Mouse (Mus musculus) hindbrain, postnatal 0 days (tissue): Measurements from ENCODE around the gene Gm17555. TPM values are rescaled to one million over a fixed set of nuclear protein-coding genes. Genes with fewer than 3 reads are reported as not detected.
A peak's percentile ranks its signal among the peaks of the same experiment; 100 is the strongest.
"Not testable (repeated sequence)": the region's sequence is repeated elsewhere in the genome, so short reads cannot be mapped to it uniquely, and the experiment has no call there.

ENCODE experiments used
- ATAC-seq: fragments of 200-750 bp; cut with Nextera tagmentation; 2 replicates; pipeline ENCODE4 v1.8.0; 2017; ENCODE audit warnings: mild to moderate bottlenecking, moderate TSS enrichment, moderate library complexity
- DNase-seq: peaks from one replicate; pipeline ENCODE4 v3.0.0-alpha.2; 2015; ENCODE audit warnings: low spot score
- H3K27ac ChIP-seq: fragments of 300-500 bp; sonication (generic); 2 replicates; pipeline ENCODE4 v1.5.1; 2014; ENCODE audit warnings: mild to moderate bottlenecking
- H3K27me3 ChIP-seq: fragments of 300-500 bp; sonication (generic); 2 replicates; pipeline ENCODE4 v1.6.1; 2014; ENCODE audit warnings: low read length, mixed read lengths; ENCODE audit not compliant: insufficient read depth
- H3K36me3 ChIP-seq: fragments of 300-500 bp; sonication (generic); 2 replicates; pipeline ENCODE4 v1.6.1; 2014; ENCODE audit warnings: low read length, mixed read lengths; ENCODE audit not compliant: insufficient read depth
- H3K4me1 ChIP-seq: fragments of 300-500 bp; sonication (generic); 2 replicates; pipeline ENCODE4 v1.6.1; 2014; ENCODE audit warnings: antibody characterized with exemption, low read length, mixed read lengths; ENCODE audit not compliant: insufficient read depth
- H3K4me2 ChIP-seq: fragments of 300-500 bp; sonication (generic); 2 replicates; pipeline ENCODE4 v1.6.1; 2014; ENCODE audit warnings: low read depth, mild to moderate bottlenecking, low read length, moderate library complexity, mixed read lengths
- H3K4me3 ChIP-seq: fragments of 300-500 bp; sonication (generic); 2 replicates; pipeline ENCODE4 v1.5.1; 2014; ENCODE audit warnings: low read length
- H3K9ac ChIP-seq: fragments of 300-500 bp; sonication (generic); replicated peaks from 2 replicates; pipeline ENCODE4 v1.6.1; 2014; ENCODE audit warnings: mild to moderate bottlenecking, low read length, moderate library complexity, mixed read lengths
- H3K9me3 ChIP-seq: fragments of 300-500 bp; sonication (generic); 2 replicates; pipeline ENCODE4 v1.6.1; 2016; ENCODE audit warnings: low read length, mixed read lengths
- CTCF ChIP-seq: IDR thresholded peaks from 2 replicates; pipeline ENCODE4 v1.5.1; 2016; ENCODE audit warnings: antibody characterized with exemption, control low read depth, low read depth
- WGBS: fragments of 180-500 bp; shearing (Covaris S2); extraction: QIAGEN DNeasy Blood & Tissue Kit; methylation state at CpG from one replicate; pipeline ENCODE4 v1.1.7; 2014; 5-methylcytosine and 5-hydroxymethylcytosine counted together
- polyA plus RNA-seq: library from polyadenylated mRNA; unstranded; fragments of >200 nt; fragmentation: Nextera tagmentation; extraction: Ambion mirVana; gene quantifications from 2 replicates; pipeline ENCODE4 v1.2.1, GENCODE M21; 2015
- total RNA-seq: library from RNA; depleted of rRNA; stranded (reverse); fragments of >200 nt; gene quantifications from 2 replicates; pipeline ENCODE4 v1.2.3, GENCODE M21; 2014; rRNA removed

Gm17555 gene
- total RNA-seq (not detected in 2 replicates), polyA plus RNA-seq (not detected in 2 replicates)

- H3K27me3 ChIP-seq, H3K4me3 ChIP-seq, H3K27ac ChIP-seq, H3K4me2 ChIP-seq, H3K9me3 ChIP-seq, H3K36me3 ChIP-seq, H3K4me1 ChIP-seq, H3K9ac ChIP-seq, DNase-seq, ATAC-seq: not testable (repeated sequence)
- 92% methylated on average over 3 of the region's 3 CpGs for WGBS
Measured at GRCm38 (mm10) chr2:126214800-126215199, at the start of gene Gm17555. Gm17555 (plus strand) TSS chr2:126215100.

DNA sequence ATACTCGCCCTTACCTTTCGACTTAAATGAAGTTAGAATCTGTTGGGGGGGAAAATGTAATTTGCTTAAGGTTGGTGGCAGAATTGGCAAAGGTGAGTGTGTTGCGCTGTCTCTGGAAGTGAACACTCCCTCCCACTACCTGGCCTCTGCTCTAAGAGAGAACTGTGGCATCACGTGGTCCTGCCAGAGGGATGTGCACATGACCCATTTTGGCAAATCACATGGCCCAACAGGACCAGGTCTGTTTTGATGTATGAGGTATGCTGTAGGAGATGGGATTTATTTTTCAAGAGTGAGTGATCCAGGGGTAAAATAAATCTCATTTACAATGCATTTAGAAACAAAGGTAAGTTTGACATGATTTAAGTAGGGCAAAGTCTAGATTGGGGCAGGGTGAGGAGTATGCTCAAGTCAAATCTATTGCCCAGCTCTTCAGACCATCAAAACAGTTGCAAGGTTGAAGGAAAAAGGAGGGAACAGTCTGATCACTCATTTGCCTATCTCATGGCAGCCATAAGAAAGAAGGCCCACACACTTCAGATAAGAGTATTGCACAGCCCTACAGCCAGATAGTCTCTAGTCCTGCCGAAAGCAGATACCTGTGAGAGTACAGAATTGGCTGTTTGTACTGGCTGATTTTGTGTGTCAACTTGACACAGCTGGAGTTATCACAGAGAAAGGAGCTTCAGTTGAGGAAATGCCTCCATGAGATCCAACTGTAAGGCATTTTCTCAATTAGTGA is 49.5 kb upstream of the Gm17555 start:
- Histone ChIP-seq H3K9me3 (no peaks in the 10 kb centered on the region), H3K27ac (no peak overlapping the region), H3K36me3 (peaks cover 14% of the 10 kb centered on the region; the same call in 1 of the 2 replicates), H3K9ac (no peak overlapping the region), H3K4me2 (no peak overlapping the region), H3K4me3 (no peak overlapping the region), H3K4me1 (no peaks in the 10 kb centered on the region), H3K27me3 (no peaks in the 10 kb centered on the region)
- no peak for TF ChIP-seq CTCF
- no peak for ATAC-seq
- DNase-seq, result no peak
- 91% methylated on average over 5 of the region's 5 CpGs for WGBS

- Histone ChIP-seq H3K4me3 (no peak overlapping the region), H3K36me3 (peaks cover 12% of the 10 kb centered on the region; the same call in 1 of the 2 replicates), H3K9ac (no peak overlapping the region), H3K9me3 (no peaks in the 10 kb centered on the region), H3K27me3 (no peaks in the 10 kb centered on the region), H3K27ac (no peak overlapping the region), H3K4me1 (no peaks in the 10 kb centered on the region), H3K4me2 (no peak overlapping the region)
- no peak for DNase-seq
- no peak for TF ChIP-seq CTCF
- no peak for ATAC-seq
Measured at GRCm38 (mm10) chr2:126166335-126166734, 48.6 kb upstream of the Gm17555 start.

DNA sequence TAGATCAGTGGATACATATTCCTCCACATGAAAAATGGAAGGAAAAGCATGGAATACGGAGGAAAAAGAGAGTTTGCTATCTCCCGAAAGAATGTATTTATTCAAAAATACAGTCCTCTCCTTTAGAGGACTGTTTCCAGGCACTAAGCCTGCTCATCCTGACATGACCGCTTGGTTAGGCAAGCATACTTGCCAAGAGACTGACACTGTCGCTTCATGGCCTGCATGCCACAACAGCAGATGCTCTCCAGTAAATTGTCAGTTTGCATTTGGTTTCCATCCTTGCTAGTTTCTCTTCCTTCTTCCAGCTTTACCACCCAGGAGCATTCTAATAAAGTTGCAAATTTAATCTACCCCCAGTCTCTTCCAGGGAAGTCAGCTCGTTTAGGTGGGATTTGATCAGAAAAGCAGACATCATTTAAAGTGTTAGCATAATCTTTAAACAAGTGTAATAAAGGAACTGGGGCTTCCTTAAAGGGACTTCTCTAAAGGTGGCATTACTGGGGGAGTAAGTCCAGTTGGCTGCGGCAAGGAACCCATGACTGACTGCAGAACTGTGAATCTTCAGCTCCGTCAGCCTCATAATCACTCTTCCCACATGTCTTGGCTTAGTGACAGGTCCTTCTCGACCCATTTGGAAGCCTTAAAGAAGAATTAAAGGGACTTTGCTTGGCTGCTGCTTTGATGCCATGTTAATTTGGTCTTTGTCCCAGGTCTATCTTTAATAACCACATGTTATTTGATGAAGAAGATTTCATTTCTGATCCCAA is 47.9 kb upstream of the Gm17555 start:
- H3K9ac ChIP-seq, result no peak overlapping the region
- no peaks in the 10 kb centered on the region for H3K9me3 ChIP-seq
- no peaks in the 10 kb centered on the region for H3K4me1 ChIP-seq
- no peak for TF ChIP-seq CTCF
- H3K27me3 ChIP-seq, result no peaks in the 10 kb centered on the region
- no peak overlapping the region for H3K27ac ChIP-seq
- peaks cover 6% of the 10 kb centered on the region; the same call in 1 of the 2 replicates for H3K36me3 ChIP-seq
- ATAC-seq, result no peak
- 76% methylated on average over 8 of the region's 8 CpGs for WGBS
- H3K4me3 ChIP-seq, result no peak overlapping the region
- DNase-seq, result peak; percentile 15
- no peak overlapping the region for H3K4me2 ChIP-seq

GRCm38 (mm10) chr2:126171427-126171826 is 43.5 kb upstream of the Gm17555 start:
- no peak for TF ChIP-seq CTCF
- H3K4me3 ChIP-seq, result no peak overlapping the region
- H3K36me3 ChIP-seq, result no peaks in the 10 kb centered on the region
- DNase-seq, result no peak
- ATAC-seq, result no peak
- no peak overlapping the region for H3K27ac ChIP-seq
- WGBS, result 91% methylated on average over 1 of the region's 1 CpGs
- H3K4me1 ChIP-seq, result no peaks in the 10 kb centered on the region
- no peak overlapping the region for H3K9ac ChIP-seq
- H3K9me3 ChIP-seq, result no peaks in the 10 kb centered on the region
- no peaks in the 10 kb centered on the region for H3K27me3 ChIP-seq
- no peak overlapping the region for H3K4me2 ChIP-seq

- Histone ChIP-seq H3K27me3 (no peaks in the 10 kb centered on the region), H3K4me2 (no peak overlapping the region), H3K9ac (no peak overlapping the region), H3K4me1 (no peaks in the 10 kb centered on the region), H3K4me3 (no peak overlapping the region), H3K9me3 (no peaks in the 10 kb centered on the region), H3K27ac (no peak overlapping the region), H3K36me3 (no peaks in the 10 kb centered on the region)
- no peak for ATAC-seq
- no peak for TF ChIP-seq CTCF
- DNase-seq, result no peak
- 69% methylated on average over 4 of the region's 4 CpGs for WGBS
Measured at GRCm38 (mm10) chr2:126191306-126191705, 23.6 kb upstream of the Gm17555 start.

DNA sequence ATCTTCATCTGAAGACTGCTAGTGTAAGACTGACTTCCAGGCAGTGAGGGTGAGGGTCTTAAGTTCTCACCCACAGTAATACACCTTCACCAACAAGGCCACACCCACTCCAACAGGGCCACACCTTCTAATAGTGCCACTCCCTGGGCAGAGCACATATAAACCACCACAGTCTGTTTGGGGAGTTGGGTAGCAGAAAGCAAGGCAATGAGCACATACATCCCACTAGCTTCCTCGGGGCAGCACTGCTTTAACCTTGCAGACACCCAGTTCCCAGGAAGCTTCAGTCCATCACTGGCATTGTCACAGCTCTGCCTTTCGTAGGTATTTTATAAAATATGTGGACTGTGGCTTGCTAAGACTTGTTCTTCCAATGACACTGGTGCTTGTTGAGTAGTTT is 22.8 kb upstream of the Gm17555 start:
- H3K4me2 ChIP-seq, result no peak overlapping the region
- no peak overlapping the region for H3K4me3 ChIP-seq
- ATAC-seq (no peak), DNase-seq (no peak)
- H3K9me3 ChIP-seq, result no peaks in the 10 kb centered on the region
- H3K4me1 ChIP-seq, result no peaks in the 10 kb centered on the region
- 92% methylated on average over 2 of the region's 2 CpGs for WGBS
- H3K27me3 ChIP-seq, result no peaks in the 10 kb centered on the region
- H3K27ac ChIP-seq, result no peak overlapping the region
- H3K9ac ChIP-seq, result no peak overlapping the region
- H3K36me3 ChIP-seq, result no peaks in the 10 kb centered on the region
- no peak for TF ChIP-seq CTCF
